Mouse (Mus musculus): ENCODE measurements around the gene Atp6v0e.

Atp6v0e gene

DNA sequence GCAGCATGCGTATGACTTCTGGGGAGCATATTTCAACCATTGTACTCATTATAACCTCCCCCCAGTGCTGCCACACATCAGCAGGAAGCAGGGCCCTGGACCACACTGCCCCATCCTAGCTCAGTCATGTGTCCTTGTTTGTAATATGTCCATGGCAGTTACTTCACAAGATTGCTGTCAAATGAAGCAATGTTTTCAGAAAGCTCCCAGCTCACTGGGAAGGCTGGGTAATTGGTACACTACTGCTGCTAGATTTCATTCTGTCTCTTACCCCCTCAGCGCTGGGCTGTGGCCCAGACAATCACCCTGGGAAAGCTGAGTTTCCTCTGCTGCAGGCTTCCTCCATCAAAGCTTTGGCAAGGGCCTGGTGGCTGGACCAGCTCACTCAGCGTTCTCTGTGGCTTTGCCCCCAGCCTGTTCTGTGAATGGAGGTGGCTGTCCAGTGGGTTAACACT lies 22.7 kb upstream of the Atp6v0e start:
- DNase-seq (ENCODE audit: low spot score), result no peak

- no peak for DNase-seq (ENCODE audit: low spot score)
Measured at GRCm38 (mm10) chr17:26643456-26643855, 19.6 kb upstream of the Atp6v0e start.

- DNase-seq (ENCODE audit: low spot score), result no peak
Measured at GRCm38 (mm10) chr17:26643993-26644392, 19.0 kb upstream of the Atp6v0e start.

- DNase-seq (ENCODE audit: low spot score), result no peak
Measured at GRCm38 (mm10) chr17:26644509-26645410, 18.3 kb upstream of the Atp6v0e start.

- DNase-seq (ENCODE audit: low spot score), result no peak
Measured at GRCm38 (mm10) chr17:26645411-26645854, 17.6 kb upstream of the Atp6v0e start.

- no peak for DNase-seq (ENCODE audit: low spot score)
Measured at GRCm38 (mm10) chr17:26647283-26647682, 15.7 kb upstream of the Atp6v0e start.

DNA sequence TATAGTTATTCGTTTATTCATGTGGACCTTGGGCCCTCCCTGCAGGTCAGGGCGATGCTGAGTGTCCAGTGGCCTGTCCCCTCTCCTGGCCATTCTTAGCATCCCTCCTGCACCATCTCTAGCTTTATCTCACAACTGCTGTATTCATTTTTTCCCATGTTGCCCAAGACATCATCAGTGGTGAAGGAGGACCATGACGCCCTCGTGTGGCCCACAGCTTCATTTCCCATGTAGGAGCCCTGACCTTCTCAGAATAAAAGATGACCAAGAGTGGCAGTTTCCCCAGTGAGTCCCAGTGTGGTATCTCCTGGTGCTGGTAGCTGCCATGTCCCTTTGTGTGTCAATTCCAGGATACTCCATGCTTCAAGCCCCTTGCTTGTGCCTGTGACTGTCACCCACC lies 13.5 kb upstream of the Atp6v0e start:
- no peak for DNase-seq (ENCODE audit: low spot score)

- no peak for DNase-seq (ENCODE audit: low spot score)
Measured at GRCm38 (mm10) chr17:26650451-26651363, 12.3 kb upstream of the Atp6v0e start.

- DNase-seq (ENCODE audit: low spot score), result no peak
Measured at GRCm38 (mm10) chr17:26658854-26659572, 4.0 kb upstream of the Atp6v0e start.

GRCm38 (mm10) chr17:26659573-26659915 lies 3.5 kb upstream of the Atp6v0e start:
- no peak for DNase-seq (ENCODE audit: low spot score)

DNA sequence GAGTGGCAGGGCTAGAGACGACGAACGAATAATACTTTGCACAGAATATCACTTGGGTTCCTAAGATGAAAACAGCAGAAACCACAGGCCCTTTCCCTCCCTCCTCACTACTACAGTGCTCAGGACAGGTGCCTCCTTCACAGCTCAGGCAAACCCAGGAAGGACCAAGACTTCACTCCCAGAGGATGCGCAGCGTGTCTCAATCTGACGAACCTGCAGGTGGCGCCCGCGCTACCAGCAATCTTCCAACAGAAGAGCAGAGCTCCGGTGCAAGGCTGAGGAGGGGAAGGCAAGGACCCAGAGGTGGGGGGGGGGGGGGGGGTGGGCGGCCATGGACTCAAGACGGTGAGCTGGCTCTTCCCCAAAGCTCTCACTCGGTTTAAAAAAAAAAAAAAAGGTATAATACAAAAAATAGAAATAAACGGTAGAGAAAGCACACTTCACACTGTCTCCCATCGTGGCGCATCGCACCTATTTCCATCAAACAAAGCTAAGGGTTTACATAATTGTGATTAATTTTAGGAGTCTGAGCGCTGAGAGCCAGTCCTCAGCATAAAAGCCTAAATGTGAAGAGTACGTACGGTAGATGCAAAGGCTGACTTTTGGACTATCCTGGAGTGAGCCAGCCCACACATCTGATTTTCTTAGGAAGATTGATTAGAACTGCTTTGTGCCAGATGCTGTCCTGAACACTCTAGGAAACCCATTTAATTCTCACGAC lies 2.7 kb upstream of the Atp6v0e start:
- DNase-seq (ENCODE audit: low spot score), result peak; percentile 76

- DNase-seq (ENCODE audit: low spot score), result no peak
Measured at GRCm38 (mm10) chr17:26662204-26662603, 827 bp upstream of the Atp6v0e start.

GRCm38 (mm10) chr17:26665600-26665999 lies 2.6 kb downstream of the Atp6v0e start:
- DNase-seq (ENCODE audit: low spot score), result no peak

- DNase-seq (ENCODE audit: low spot score), result no peak
Measured at GRCm38 (mm10) chr17:26671268-26671667, 8.2 kb downstream of the Atp6v0e start.

DNA sequence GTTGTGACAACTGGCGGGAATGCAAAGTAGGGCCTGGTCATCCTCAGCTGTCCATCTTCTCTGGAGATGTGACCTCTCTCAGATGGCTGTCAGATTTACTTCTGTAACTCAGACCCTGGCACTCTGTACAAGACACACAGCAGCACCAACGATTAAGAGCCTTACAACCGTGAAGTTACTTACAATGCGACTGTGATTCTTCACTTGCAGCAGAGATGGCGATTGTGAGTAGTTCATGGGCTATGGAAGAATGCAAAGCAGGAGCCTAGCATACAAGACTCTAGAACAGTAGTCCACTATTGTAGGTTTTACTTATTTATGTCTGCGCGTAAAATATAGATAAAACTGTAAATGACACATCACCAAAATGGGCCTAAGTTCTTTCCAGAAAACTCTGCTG lies 12.8 kb downstream of the Atp6v0e start:
- DNase-seq (ENCODE audit: low spot score), result no peak

DNA sequence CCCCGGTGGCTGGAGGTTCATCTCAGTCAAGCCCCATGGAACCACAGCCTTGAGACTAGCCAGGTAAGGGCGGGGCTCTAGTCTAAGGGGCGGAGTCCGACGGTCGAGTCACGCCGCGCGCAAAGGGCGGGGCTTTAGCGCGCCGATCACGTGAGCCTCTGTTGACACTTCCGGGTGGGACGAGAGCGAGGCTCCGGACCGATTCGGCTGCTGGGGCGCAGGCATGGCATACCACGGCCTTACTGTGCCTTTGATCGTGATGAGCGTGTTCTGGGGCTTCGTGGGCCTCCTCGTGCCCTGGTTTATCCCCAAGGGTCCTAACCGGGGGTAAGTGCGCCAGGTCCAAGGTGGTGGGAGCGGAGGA lies 13.2 kb downstream of the Atp6v0e start:
- DNase-seq (ENCODE audit: low spot score), result peak; percentile 84

GRCm38 (mm10) chr17:26676616-26677376 lies 13.8 kb downstream of the Atp6v0e start:
- DNase-seq (ENCODE audit: low spot score), result peak; percentile 63

DNA sequence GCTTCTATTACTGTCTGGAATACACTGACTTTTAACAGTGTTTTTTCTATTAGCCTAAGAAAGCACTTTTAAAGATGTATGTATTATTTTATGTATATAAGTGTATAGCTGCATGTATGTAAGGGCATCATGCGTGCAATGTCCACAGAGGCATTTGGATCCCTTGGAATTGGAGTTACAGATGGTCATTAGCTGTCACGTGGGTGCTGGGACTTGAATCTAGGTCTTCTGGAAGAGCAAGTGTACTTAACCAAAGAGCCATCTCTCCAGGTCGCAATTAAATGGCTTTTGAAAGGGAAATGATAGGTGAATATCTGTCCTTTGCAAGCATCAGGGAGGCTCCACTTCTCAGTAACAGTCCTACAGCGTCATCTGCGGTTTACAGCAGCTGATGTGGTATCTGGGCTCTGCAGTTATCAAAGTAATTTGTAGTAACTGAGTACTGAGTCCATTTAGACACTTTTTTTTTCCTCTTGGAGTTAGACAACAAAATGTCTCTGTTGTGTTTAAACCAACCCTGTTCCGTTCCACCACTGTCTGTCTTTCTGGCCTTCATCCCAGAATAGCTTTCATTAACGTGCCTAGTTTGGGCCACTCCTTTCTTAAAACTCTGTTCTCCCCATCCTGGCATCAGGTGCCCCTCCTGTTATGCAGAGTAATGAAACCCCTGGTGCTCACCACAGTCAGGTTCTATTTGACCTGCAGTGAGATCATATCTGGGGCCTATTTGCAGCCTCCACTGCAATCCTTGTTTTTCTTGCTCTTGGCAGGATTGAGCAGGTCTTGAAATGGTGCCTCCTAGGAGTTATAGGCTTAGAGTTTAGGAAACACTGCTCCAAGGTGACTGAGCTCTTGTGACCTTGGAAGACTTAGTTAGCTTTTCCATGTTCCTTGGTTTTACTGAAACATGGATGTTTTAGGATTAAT lies 14.9 kb downstream of the Atp6v0e start:
- DNase-seq (ENCODE audit: low spot score), result no peak

GRCm38 (mm10) chr17:26681276-26681675 lies 18.2 kb downstream of the Atp6v0e start:
- no peak for DNase-seq (ENCODE audit: low spot score)
